Mouse (Mus musculus) midbrain, embryonic 15.5 days (tissue): ENCODE measurements at regions not wholly inside any gene's neighbourhood (a gene's known extent, or its start where the extent isn't known, plus 50 kb on each side); places are given as distances from the start of the nearest gene placed in this dataset.

Source experiments
- ATAC-seq: fragments of 200-750 bp; cut with Nextera tagmentation; replicated peaks from 2 replicates; pipeline ENCODE4 v1.8.0; 2017; ENCODE audit warnings: moderate TSS enrichment
- H3K27ac ChIP-seq: fragments of 300-500 bp; sonication (generic); 2 replicates; pipeline ENCODE4 v1.5.1; 2015; ENCODE audit warnings: mild to moderate bottlenecking, inconsistent platforms
- H3K27me3 ChIP-seq: fragments of 300-500 bp; sonication (generic); replicated peaks from 2 replicates; pipeline ENCODE4 v1.6.1; 2015; ENCODE audit warnings: inconsistent platforms
- H3K36me3 ChIP-seq: fragments of 300-500 bp; sonication (generic); replicated peaks from 2 replicates; pipeline ENCODE4 v1.6.1; 2015; ENCODE audit warnings: inconsistent platforms
- H3K4me1 ChIP-seq: fragments of 300-500 bp; sonication (generic); 2 replicates; pipeline ENCODE4 v1.6.1; 2015; ENCODE audit warnings: inconsistent platforms
- H3K4me2 ChIP-seq: fragments of 300-500 bp; sonication (generic); 2 replicates; pipeline ENCODE4 v1.6.1; 2015; ENCODE audit warnings: inconsistent platforms, mild to moderate bottlenecking, moderate library complexity
- H3K4me3 ChIP-seq: fragments of 300-500 bp; sonication (generic); 2 replicates; pipeline ENCODE4 v1.5.1; 2015; ENCODE audit warnings: mild to moderate bottlenecking, inconsistent platforms
- H3K9ac ChIP-seq: fragments of 300-500 bp; sonication (generic); 2 replicates; pipeline ENCODE4 v1.6.1; 2015; ENCODE audit warnings: mild to moderate bottlenecking, inconsistent platforms
- H3K9me3 ChIP-seq: fragments of 300-500 bp; sonication (generic); 2 replicates; pipeline ENCODE4 v1.6.1; 2016; ENCODE audit warnings: inconsistent platforms
- WGBS: fragments of 180-500 bp; shearing (Covaris S2); methylation state at CpG from one replicate; pipeline ENCODE4 v1.1.7; 2015; ENCODE audit warnings: mixed read lengths; 5-methylcytosine and 5-hydroxymethylcytosine counted together

GRCm38 (mm10) chr7:70300516-70300915, 66.0 kb downstream of the Nr2f2 start:
- no peaks in the 10 kb centered on the region for H3K36me3 ChIP-seq
- H3K27ac ChIP-seq, result no peak overlapping the region
- 83% methylated on average over 5 of the region's 5 CpGs for WGBS
- no peaks in the 10 kb centered on the region for H3K9me3 ChIP-seq
- H3K27me3 ChIP-seq, result no peaks in the 10 kb centered on the region
- ATAC-seq, result no peak
- H3K4me1 ChIP-seq, result no peaks in the 10 kb centered on the region
- H3K4me2 ChIP-seq, result no peak overlapping the region
- H3K4me3 ChIP-seq, result no peak overlapping the region
- H3K9ac ChIP-seq, result no peak overlapping the region

GRCm38 (mm10) chr7:70291431-70291830, 75.1 kb downstream of the Nr2f2 start:
- ATAC-seq, result no peak
- Histone ChIP-seq H3K9me3 (no peaks in the 10 kb centered on the region), H3K27ac (no peak overlapping the region), H3K36me3 (no peaks in the 10 kb centered on the region), H3K4me2 (no peak overlapping the region), H3K4me3 (no peak overlapping the region), H3K9ac (no peak overlapping the region), H3K4me1 (peaks cover 6% of the 10 kb centered on the region), H3K27me3 (peaks cover 48% of the 10 kb centered on the region)
- 90% methylated on average over 6 of the region's 6 CpGs for WGBS

- peaks cover 52% of the 10 kb centered on the region for H3K27me3 ChIP-seq
These were observed 75.7 kb downstream of the Nr2f2 start for GRCm38 (mm10) chr7:70290733-70291320.

GRCm38 (mm10) chr7:70290277-70290676, 76.3 kb downstream of the Nr2f2 start:
- Histone ChIP-seq H3K27ac (no peak overlapping the region), H3K4me1 (peaks cover 6% of the 10 kb centered on the region), H3K9ac (no peak overlapping the region), H3K36me3 (no peaks in the 10 kb centered on the region), H3K4me2 (no peak overlapping the region), H3K4me3 (no peak overlapping the region), H3K27me3 (peaks cover 57% of the 10 kb centered on the region), H3K9me3 (no peaks in the 10 kb centered on the region)
- 16% methylated on average over 6 of the region's 6 CpGs for WGBS
- no peak for ATAC-seq

More at GRCm38 (mm10) chr7:70290733-70291320, 75.7 kb downstream of the Nr2f2 start:
- Histone ChIP-seq H3K36me3 (no peaks in the 10 kb centered on the region), H3K9ac (no peak overlapping the region), H3K4me1 (peaks cover 6% of the 10 kb centered on the region), H3K4me3 (no peak overlapping the region), H3K27ac (no peak overlapping the region), H3K9me3 (no peaks in the 10 kb centered on the region), H3K4me2 (no peak overlapping the region)
- 63% methylated on average over 8 of the region's 8 CpGs for WGBS
- no peak for ATAC-seq

- WGBS, result 13% methylated on average over 5 of the region's 5 CpGs
- Histone ChIP-seq H3K4me2 (no peak overlapping the region), H3K4me1 (peaks cover 6% of the 10 kb centered on the region), H3K27ac (no peak overlapping the region), H3K36me3 (no peaks in the 10 kb centered on the region), H3K9ac (no peak overlapping the region), H3K4me3 (no peak overlapping the region), H3K27me3 (peaks cover 72% of the 10 kb centered on the region), H3K9me3 (no peaks in the 10 kb centered on the region)
- ATAC-seq, result no peak
These were observed 77.9 kb downstream of the Nr2f2 start for GRCm38 (mm10) chr7:70288621-70289020.

GRCm38 (mm10) chr7:70287891-70288421, 78.6 kb downstream of the Nr2f2 start:
- ATAC-seq, result no peak
- H3K4me1 ChIP-seq, result peaks cover 6% of the 10 kb centered on the region
- H3K4me3 ChIP-seq, result peak overlapping the region; percentile 15
- no peaks in the 10 kb centered on the region for H3K36me3 ChIP-seq
- H3K4me2 ChIP-seq, result peak overlapping the region; percentile 41
- H3K27ac ChIP-seq, result no peak overlapping the region
- WGBS, result under 1% methylated on average over 29 of the region's 29 CpGs
- no peaks in the 10 kb centered on the region for H3K9me3 ChIP-seq
- no peak overlapping the region for H3K9ac ChIP-seq
- H3K27me3 ChIP-seq, result peaks cover 77% of the 10 kb centered on the region

GRCm38 (mm10) chr7:70286836-70287355, 79.6 kb downstream of the Nr2f2 start:
- H3K4me2 ChIP-seq, result no peak overlapping the region
- H3K9me3 ChIP-seq, result no peaks in the 10 kb centered on the region
- H3K4me1 ChIP-seq, result peaks cover 6% of the 10 kb centered on the region
- H3K27me3 ChIP-seq, result peaks cover 86% of the 10 kb centered on the region
- no peak overlapping the region for H3K27ac ChIP-seq
- no peak overlapping the region for H3K9ac ChIP-seq
- WGBS, result 8% methylated on average over 14 of the region's 14 CpGs
- ATAC-seq, result no peak
- no peaks in the 10 kb centered on the region for H3K36me3 ChIP-seq
- no peak overlapping the region for H3K4me3 ChIP-seq

GRCm38 (mm10) chr7:70285344-70285743, 81.2 kb downstream of the Nr2f2 start:
- peaks cover 88% of the 10 kb centered on the region for H3K27me3 ChIP-seq
- no peak overlapping the region for H3K4me2 ChIP-seq
- no peak for ATAC-seq
- no peaks in the 10 kb centered on the region for H3K9me3 ChIP-seq
- peaks cover 18% of the 10 kb centered on the region for H3K4me1 ChIP-seq
- no peaks in the 10 kb centered on the region for H3K36me3 ChIP-seq
- no peak overlapping the region for H3K9ac ChIP-seq
- no peak overlapping the region for H3K4me3 ChIP-seq
- H3K27ac ChIP-seq, result no peak overlapping the region
- WGBS, result 19% methylated on average over 3 of the region's 3 CpGs

- H3K4me3 ChIP-seq, result no peak overlapping the region
- 8% methylated on average over 1 of the region's 1 CpGs for WGBS
- H3K27ac ChIP-seq, result no peak overlapping the region
- H3K36me3 ChIP-seq, result no peaks in the 10 kb centered on the region
- H3K27me3 ChIP-seq, result peaks cover 86% of the 10 kb centered on the region
- no peak for ATAC-seq
- no peak overlapping the region for H3K9ac ChIP-seq
- H3K4me2 ChIP-seq, result no peak overlapping the region
- no peaks in the 10 kb centered on the region for H3K9me3 ChIP-seq
- H3K4me1 ChIP-seq, result peaks cover 23% of the 10 kb centered on the region
These were observed 82.7 kb downstream of the Nr2f2 start for GRCm38 (mm10) chr7:70283836-70284235.

GRCm38 (mm10) chr7:70283166-70283565, 83.4 kb downstream of the Nr2f2 start:
- H3K36me3 ChIP-seq, result no peaks in the 10 kb centered on the region
- no peak overlapping the region for H3K9ac ChIP-seq
- H3K27me3 ChIP-seq, result peaks cover 84% of the 10 kb centered on the region
- ATAC-seq, result no peak
- no peak overlapping the region for H3K4me3 ChIP-seq
- peaks cover 22% of the 10 kb centered on the region for H3K4me1 ChIP-seq
- H3K27ac ChIP-seq, result no peak overlapping the region
- no peak overlapping the region for H3K4me2 ChIP-seq
- no peaks in the 10 kb centered on the region for H3K9me3 ChIP-seq
- 12% methylated on average over 4 of the region's 4 CpGs for WGBS

- peaks cover 84% of the 10 kb centered on the region for H3K27me3 ChIP-seq
- no peaks in the 10 kb centered on the region for H3K9me3 ChIP-seq
- WGBS, result 6% methylated on average over 11 of the region's 11 CpGs
These were observed 84.5 kb downstream of the Nr2f2 start for GRCm38 (mm10) chr7:70281891-70282515.

GRCm38 (mm10) chr7:70281381-70281750, 85.2 kb downstream of the Nr2f2 start:
- Histone ChIP-seq H3K27ac (0 out of 2 replicates have a peak overlapping the region, but pooled peaks have one; percentile 30), H3K4me1 (peaks cover 17% of the 10 kb centered on the region), H3K27me3 (peaks cover 79% of the 10 kb centered on the region), H3K4me3 (no peak overlapping the region), H3K36me3 (no peaks in the 10 kb centered on the region), H3K9me3 (no peaks in the 10 kb centered on the region), H3K4me2 (peak overlapping the region; percentile 37; the same call in 1 of the 2 replicates), H3K9ac (no peak overlapping the region)
- no peak; the same call in 1 of the 2 replicates for ATAC-seq
- 3% methylated on average over 22 of the region's 22 CpGs for WGBS

More at GRCm38 (mm10) chr7:70281891-70282515, 84.5 kb downstream of the Nr2f2 start:
- Histone ChIP-seq H3K36me3 (no peaks in the 10 kb centered on the region), H3K4me3 (no peak overlapping the region), H3K9ac (no peak overlapping the region), H3K4me1 (peaks cover 17% of the 10 kb centered on the region), H3K27ac (no peak overlapping the region), H3K4me2 (no peak overlapping the region)
- ATAC-seq, result no peak
